Mouse (Mus musculus): ENCODE data around the gene Fev. TPM values are rescaled to one million over a fixed set of nuclear protein-coding genes. Genes with fewer than 3 reads are reported as not detected.

The Fev gene
- total RNA-seq, 2 experiments from 2014 or later = 0.96 to 1.2 TPM

DNA sequence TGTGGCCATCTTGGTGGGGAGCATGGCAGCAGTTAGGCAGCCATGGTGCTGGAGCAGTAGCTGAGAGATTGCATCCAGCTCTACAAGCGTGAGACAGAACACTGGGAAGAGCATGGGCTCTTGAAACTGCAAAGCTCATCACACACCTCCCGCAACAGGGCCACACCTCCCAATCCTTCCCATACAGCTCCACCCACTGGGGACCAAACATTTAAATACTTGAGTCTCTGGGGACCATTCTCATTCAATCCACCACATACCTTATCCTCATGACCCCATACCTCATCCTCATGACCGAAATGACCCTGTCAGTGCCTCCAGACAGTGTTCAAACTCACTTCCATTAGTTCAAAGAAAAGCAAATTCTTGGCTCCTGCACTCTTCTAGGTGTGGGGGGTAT, 52.0 kb downstream of the Fev start:
- no peak for DNase-seq (ENCODE audit: low spot score in 2 of 2)

Small RNA genes within 50 kb of the gene (microRNA-seq; reads per million reads assigned to microRNA genes)
- gene Mir375 (ENCODE audit: borderline number of aligned reads in 2 of 2) = 76,474 to 78,381 reads per million in 2 experiments

Other genes starting within 250 kb of the Fev start
- gene Ttll4, start 223.7 kb downstream of the Fev start, total RNA-seq (2021) = 10 to 100 TPM; 14.1 to 23.3 TPM
- 10 to 100 TPM; 12.0 to 25.3 TPM for gene Cyp27a1, start 171.8 kb downstream of the Fev start, total RNA-seq (2021)
- gene Prkag3, start 136.2 kb downstream of the Fev start, total RNA-seq (2021) = under 1 TPM; 0.17 to 0.26 TPM
- gene Wnt6, start 113.5 kb downstream of the Fev start, total RNA-seq (2021) = 1 to 10 TPM; 2.8 to 2.9 TPM
- 1 to 10 TPM in 1 of 2 experiments, under 1 TPM in 1; 0.20 to 1.7 TPM for gene Wnt10a, start 93.9 kb downstream of the Fev start, total RNA-seq (2021)
- 1 to 10 TPM; 4.1 to 4.8 TPM for gene Cdk5r2, start 30.5 kb downstream of the Fev start, total RNA-seq (2021)
- gene Cryba2, start 7.7 kb upstream of the Fev start, total RNA-seq (2021) = under 1 TPM; 0.58 to 0.76 TPM
- gene Cfap65, start 50.2 kb upstream of the Fev start, total RNA-seq (2021) = not detected
- under 1 TPM; 0.13 to 0.20 TPM for gene Ihh, start 66.3 kb upstream of the Fev start, total RNA-seq (2021)
- 1 to 10 TPM; 6.1 to 7.4 TPM for gene Nhej1, start 239.8 kb upstream of the Fev start, total RNA-seq (2021)
- gene Slc23a3, start 248.5 kb upstream of the Fev start, total RNA-seq (2021) = under 1 TPM; 0.32 to 0.63 TPM

Measured in adrenal gland, adult 18-20 months (tissue).